Mouse (Mus musculus): ENCODE results near the gene Fbxo9. TPM values are rescaled to one million over a fixed set of nuclear protein-coding genes. Genes with fewer than 3 reads are reported as not detected.

Fbxo9 gene
- polyA plus RNA-seq, 1 experiment from 2014 or later = 46.5 TPM

GRCm38 (mm10) chr9:78106821-78107220, 2.0 kb downstream of the Fbxo9 start:
- H3K27ac ChIP-seq (replicated peaks; ENCODE audit: low read depth, low read length) = no peak overlapping the region
- peak overlapping the region; percentile 89 for H3K9ac ChIP-seq (ENCODE audit: low read depth, low read length)
- H3K4me1 ChIP-seq (ENCODE audit: control insufficient read depth, insufficient read depth, low read length) = peaks cover 14% of the 10 kb centered on the region
- H3K4me2 ChIP-seq (ENCODE audit: low read depth, low read length) = peak overlapping the region; percentile 91
- ATAC-seq (ENCODE audit: low read depth) (no peak), DNase-seq (ENCODE audit: low spot score) (no peak)
- peaks cover 23% of the 10 kb centered on the region; the same call in 1 of the 2 replicates for H3K36me3 ChIP-seq (ENCODE audit: control insufficient read depth, insufficient read depth, low read length)
- no peaks in the 10 kb centered on the region for H3K9me3 ChIP-seq (ENCODE audit: control insufficient read depth, low read length)
- H3K4me3 ChIP-seq (ENCODE audit: low read depth, low read length) = peak overlapping the region; percentile 92
- WGBS = 62% methylated on average over 4 of the region's 4 CpGs
- no peaks in the 10 kb centered on the region for H3K27me3 ChIP-seq (replicated peaks; ENCODE audit: control insufficient read depth, insufficient read depth, low read length)

- H3K9ac ChIP-seq (ENCODE audit: low read depth, low read length) = no peak overlapping the region
- 82% methylated on average over 6 of the region's 6 CpGs for WGBS
Observed at GRCm38 (mm10) chr9:78105501-78105932, 3.3 kb downstream of the Fbxo9 start.

GRCm38 (mm10) chr9:78104973-78105372, 3.9 kb downstream of the Fbxo9 start:
- no peaks in the 10 kb centered on the region for H3K27me3 ChIP-seq (replicated peaks; ENCODE audit: control insufficient read depth, insufficient read depth, low read length)
- H3K9ac ChIP-seq (ENCODE audit: low read depth, low read length) = no peak overlapping the region
- H3K36me3 ChIP-seq (ENCODE audit: control insufficient read depth, insufficient read depth, low read length) = peaks cover 38% of the 10 kb centered on the region
- no peak overlapping the region for H3K4me2 ChIP-seq (ENCODE audit: low read depth, low read length)
- no peak for DNase-seq (ENCODE audit: low spot score)
- ATAC-seq (ENCODE audit: low read depth) = no peak
- no peak overlapping the region for H3K4me3 ChIP-seq (ENCODE audit: low read depth, low read length)
- H3K4me1 ChIP-seq (ENCODE audit: control insufficient read depth, insufficient read depth, low read length) = peaks cover 14% of the 10 kb centered on the region
- H3K27ac ChIP-seq (replicated peaks; ENCODE audit: low read depth, low read length) = no peak overlapping the region
- 91% methylated on average over 6 of the region's 6 CpGs for WGBS
- no peaks in the 10 kb centered on the region for H3K9me3 ChIP-seq (ENCODE audit: control insufficient read depth, low read length)

More at GRCm38 (mm10) chr9:78105501-78105932, 3.3 kb downstream of the Fbxo9 start:
- DNase-seq (ENCODE audit: low spot score) (no peak), ATAC-seq (ENCODE audit: low read depth) (no peak)
- Histone ChIP-seq H3K27me3 (replicated peaks; ENCODE audit: control insufficient read depth, insufficient read depth, low read length) (no peaks in the 10 kb centered on the region), H3K4me1 (ENCODE audit: control insufficient read depth, insufficient read depth, low read length) (peaks cover 14% of the 10 kb centered on the region), H3K9me3 (ENCODE audit: control insufficient read depth, low read length) (no peaks in the 10 kb centered on the region), H3K4me3 (ENCODE audit: low read depth, low read length) (no peak overlapping the region), H3K27ac (replicated peaks; ENCODE audit: low read depth, low read length) (no peak overlapping the region), H3K4me2 (ENCODE audit: low read depth, low read length) (no peak overlapping the region), H3K36me3 (ENCODE audit: control insufficient read depth, insufficient read depth, low read length) (peaks cover 32% of the 10 kb centered on the region)

GRCm38 (mm10) chr9:78103965-78104560, 4.8 kb downstream of the Fbxo9 start:
- Histone ChIP-seq H3K4me2 (ENCODE audit: low read depth, low read length) (no peak overlapping the region), H3K36me3 (ENCODE audit: control insufficient read depth, insufficient read depth, low read length) (peaks cover 46% of the 10 kb centered on the region), H3K9ac (ENCODE audit: low read depth, low read length) (no peak overlapping the region), H3K4me3 (ENCODE audit: low read depth, low read length) (no peak overlapping the region), H3K9me3 (ENCODE audit: control insufficient read depth, low read length) (no peaks in the 10 kb centered on the region), H3K27me3 (replicated peaks; ENCODE audit: control insufficient read depth, insufficient read depth, low read length) (no peaks in the 10 kb centered on the region), H3K27ac (replicated peaks; ENCODE audit: low read depth, low read length) (no peak overlapping the region), H3K4me1 (ENCODE audit: control insufficient read depth, insufficient read depth, low read length) (peaks cover 8% of the 10 kb centered on the region)
- ATAC-seq (ENCODE audit: low read depth) = no peak
- DNase-seq (ENCODE audit: low spot score) = no peak
- WGBS = 88% methylated on average over 8 of the region's 8 CpGs

- WGBS = 64% methylated on average over 4 of the region's 4 CpGs
- ATAC-seq (ENCODE audit: low read depth) (no peak), DNase-seq (ENCODE audit: low spot score) (no peak)
- Histone ChIP-seq H3K9me3 (ENCODE audit: control insufficient read depth, low read length) (0 out of 2 replicates have a peak, but pooled peaks cover 5% of the 10 kb centered on the region), H3K4me2 (ENCODE audit: low read depth, low read length) (no peak overlapping the region), H3K9ac (ENCODE audit: low read depth, low read length) (no peak overlapping the region), H3K4me1 (ENCODE audit: control insufficient read depth, insufficient read depth, low read length) (no peaks in the 10 kb centered on the region), H3K27ac (replicated peaks; ENCODE audit: low read depth, low read length) (no peak overlapping the region), H3K36me3 (ENCODE audit: control insufficient read depth, insufficient read depth, low read length) (peaks cover 71% of the 10 kb centered on the region), H3K27me3 (replicated peaks; ENCODE audit: control insufficient read depth, insufficient read depth, low read length) (no peaks in the 10 kb centered on the region), H3K4me3 (ENCODE audit: low read depth, low read length) (no peak overlapping the region)
Observed at GRCm38 (mm10) chr9:78101431-78101830, 7.4 kb downstream of the Fbxo9 start.

GRCm38 (mm10) chr9:78100956-78101355, 7.9 kb downstream of the Fbxo9 start:
- no peak for ATAC-seq (ENCODE audit: low read depth)
- Histone ChIP-seq H3K27ac (replicated peaks; ENCODE audit: low read depth, low read length) (no peak overlapping the region), H3K36me3 (ENCODE audit: control insufficient read depth, insufficient read depth, low read length) (peaks cover 72% of the 10 kb centered on the region), H3K9me3 (ENCODE audit: control insufficient read depth, low read length) (0 out of 2 replicates have a peak, but pooled peaks cover 5% of the 10 kb centered on the region), H3K9ac (ENCODE audit: low read depth, low read length) (no peak overlapping the region), H3K4me1 (ENCODE audit: control insufficient read depth, insufficient read depth, low read length) (no peaks in the 10 kb centered on the region), H3K4me3 (ENCODE audit: low read depth, low read length) (no peak overlapping the region), H3K4me2 (ENCODE audit: low read depth, low read length) (no peak overlapping the region), H3K27me3 (replicated peaks; ENCODE audit: control insufficient read depth, insufficient read depth, low read length) (no peaks in the 10 kb centered on the region)
- WGBS = 80% methylated on average over 5 of the region's 5 CpGs
- no peak for DNase-seq (ENCODE audit: low spot score)

- Histone ChIP-seq H3K4me2 (ENCODE audit: low read depth, low read length) (no peak overlapping the region), H3K36me3 (ENCODE audit: control insufficient read depth, insufficient read depth, low read length) (peaks cover 74% of the 10 kb centered on the region), H3K27me3 (replicated peaks; ENCODE audit: control insufficient read depth, insufficient read depth, low read length) (no peaks in the 10 kb centered on the region), H3K9ac (ENCODE audit: low read depth, low read length) (no peak overlapping the region), H3K4me1 (ENCODE audit: control insufficient read depth, insufficient read depth, low read length) (no peaks in the 10 kb centered on the region), H3K9me3 (ENCODE audit: control insufficient read depth, low read length) (0 out of 2 replicates have a peak, but pooled peaks cover 5% of the 10 kb centered on the region), H3K27ac (replicated peaks; ENCODE audit: low read depth, low read length) (no peak overlapping the region), H3K4me3 (ENCODE audit: low read depth, low read length) (no peak overlapping the region)
- ATAC-seq (ENCODE audit: low read depth) (no peak), DNase-seq (ENCODE audit: low spot score) (no peak)
- WGBS = 97% methylated on average over 6 of the region's 6 CpGs
Observed at GRCm38 (mm10) chr9:78096376-78096775, 12.5 kb downstream of the Fbxo9 start.

GRCm38 (mm10) chr9:78095686-78096085, 13.2 kb downstream of the Fbxo9 start:
- peaks cover 68% of the 10 kb centered on the region for H3K36me3 ChIP-seq (ENCODE audit: control insufficient read depth, insufficient read depth, low read length)
- no peak overlapping the region for H3K9ac ChIP-seq (ENCODE audit: low read depth, low read length)
- DNase-seq (ENCODE audit: low spot score) (no peak), ATAC-seq (ENCODE audit: low read depth) (no peak)
- no peak overlapping the region for H3K4me2 ChIP-seq (ENCODE audit: low read depth, low read length)
- H3K27ac ChIP-seq (replicated peaks; ENCODE audit: low read depth, low read length) = no peak overlapping the region
- 92% methylated on average over 12 of the region's 12 CpGs for whole genome bisulfite sequencing
- H3K4me1 ChIP-seq (ENCODE audit: control insufficient read depth, insufficient read depth, low read length) = no peaks in the 10 kb centered on the region
- H3K9me3 ChIP-seq (ENCODE audit: control insufficient read depth, low read length) = 0 out of 2 replicates have a peak, but pooled peaks cover 5% of the 10 kb centered on the region
- H3K4me3 ChIP-seq (ENCODE audit: low read depth, low read length) = no peak overlapping the region
- no peaks in the 10 kb centered on the region for H3K27me3 ChIP-seq (replicated peaks; ENCODE audit: control insufficient read depth, insufficient read depth, low read length)

- Histone ChIP-seq H3K27me3 (replicated peaks; ENCODE audit: control insufficient read depth, insufficient read depth, low read length) (no peaks in the 10 kb centered on the region), H3K9ac (ENCODE audit: low read depth, low read length) (no peak overlapping the region), H3K9me3 (ENCODE audit: control insufficient read depth, low read length) (no peaks in the 10 kb centered on the region), H3K4me1 (ENCODE audit: control insufficient read depth, insufficient read depth, low read length) (no peaks in the 10 kb centered on the region), H3K4me3 (ENCODE audit: low read depth, low read length) (no peak overlapping the region), H3K4me2 (ENCODE audit: low read depth, low read length) (no peak overlapping the region), H3K27ac (replicated peaks; ENCODE audit: low read depth, low read length) (no peak overlapping the region), H3K36me3 (ENCODE audit: control insufficient read depth, insufficient read depth, low read length) (peaks cover 55% of the 10 kb centered on the region)
- 91% methylated on average over 3 of the region's 3 CpGs for WGBS
- ATAC-seq (ENCODE audit: low read depth) = no peak
- DNase-seq (ENCODE audit: low spot score) = no peak
Observed at GRCm38 (mm10) chr9:78090596-78090995, 18.3 kb downstream of the Fbxo9 start.
